Mouse (Mus musculus) E14TG2a.4 (cell line): ENCODE results near the gene Cog5.
"Not testable (repeated sequence)": the region's sequence is repeated elsewhere in the genome, so short reads cannot be mapped to it uniquely, and the experiment has no call there.

Experiments used
- H3K27me3 ChIP-seq: 2 replicates; pipeline ENCODE4 v1.6.1; 2014; ENCODE audit warnings: low read length, control low read depth; ENCODE audit not compliant: insufficient read depth
- H3K36me3 ChIP-seq: 2 replicates; pipeline ENCODE4 v1.6.1; 2014; ENCODE audit warnings: low read length, control low read depth; ENCODE audit not compliant: insufficient read depth
- H3K4me1 ChIP-seq: replicated peaks from 2 replicates; pipeline ENCODE4 v1.6.1; 2014; ENCODE audit warnings: low read depth, low read length, control low read depth
- H3K4me3 ChIP-seq: replicated peaks from 2 replicates; pipeline ENCODE4 v1.5.1; 2014; ENCODE audit warnings: mild to moderate bottlenecking, low read length
- H3K9me3 ChIP-seq: 2 replicates; pipeline ENCODE4 v1.6.1; 2014; ENCODE audit warnings: low read length, control low read depth
- CTCF ChIP-seq: conservative IDR thresholded peaks from 2 replicates; pipeline ENCODE4 v1.5.1; 2014; ENCODE audit warnings: low read length
- NANOG ChIP-seq: IDR thresholded peaks from 2 replicates; pipeline ENCODE4 v1.6.1; 2014; ENCODE audit warnings: borderline replicate concordance, low read length, mixed read lengths
- POU5F1 ChIP-seq: IDR thresholded peaks from 2 replicates; pipeline ENCODE4 v1.6.1; 2014; ENCODE audit warnings: low read length, borderline replicate concordance

The Cog5 gene

DNA sequence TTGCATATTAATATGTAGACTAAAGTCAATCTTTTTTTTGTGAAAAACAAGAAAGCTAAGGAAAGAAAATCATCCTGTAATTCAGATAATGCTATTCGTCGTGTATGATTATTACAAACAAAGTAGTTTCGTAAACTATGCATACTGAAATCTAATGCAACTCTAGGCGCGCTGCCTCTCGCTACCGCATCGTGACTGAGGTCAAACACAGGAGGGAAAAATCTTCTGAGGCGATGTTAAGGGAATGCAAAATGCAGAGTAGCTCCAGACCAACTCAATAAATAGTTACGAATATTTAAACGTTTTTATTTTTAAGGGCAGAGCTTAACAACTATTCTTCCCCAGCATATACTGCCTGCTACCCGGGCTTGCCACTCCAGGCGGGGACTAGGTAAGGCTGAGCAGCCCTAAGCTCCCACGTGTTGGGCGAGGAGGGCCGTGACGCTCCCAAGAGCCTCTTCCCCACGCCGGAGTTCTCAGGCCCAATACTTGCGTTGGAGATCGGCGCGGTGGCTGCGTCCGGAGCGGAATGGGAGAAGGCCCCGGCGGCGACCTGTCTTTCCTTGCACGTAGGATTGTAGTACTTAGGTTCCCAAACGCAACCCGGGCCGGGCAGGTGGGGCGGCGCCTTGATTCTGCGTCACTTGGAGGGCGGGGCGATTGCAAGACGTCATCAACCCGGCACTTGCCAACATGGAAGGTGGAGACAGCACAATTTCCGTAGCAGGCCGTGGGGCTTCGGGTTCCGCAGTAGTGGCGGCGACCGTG, at the start of gene Cog5, which contains the start of gene Dus4l:
Gene Cog5 (plus strand): TSS at position 673 of the 768 bp plus-strand sequence.
Gene Dus4l (minus strand): TSS at position 630 of the 768 bp plus-strand sequence.
- Histone ChIP-seq H3K36me3 (peaks cover 28% of the 10 kb centered on the region), H3K4me3 (peak within 1 kb of the TSS; percentile 97), H3K4me1 (peaks cover 10% of the 10 kb centered on the region), H3K9me3 (no peaks in the 10 kb centered on the region; the same call in 1 of the 2 replicates), H3K27me3 (no peaks in the 10 kb centered on the region)
- TF ChIP-seq NANOG: no peak
- no peak for TF ChIP-seq CTCF

GRCm38 (mm10) chr12:31604894-31605293, 49.8 kb upstream of the Cog5 start:
- 0 out of 2 replicates have a peak, but pooled peaks cover under 1% of the 10 kb centered on the region for H3K36me3 ChIP-seq
- no peaks in the 10 kb centered on the region for H3K9me3 ChIP-seq
- no peak overlapping the region for H3K4me3 ChIP-seq
- H3K27me3 ChIP-seq: no peaks in the 10 kb centered on the region
- TF ChIP-seq CTCF (no peak), NANOG (no peak), POU5F1 (no peak)
- H3K4me1 ChIP-seq: peaks cover 33% of the 10 kb centered on the region

DNA sequence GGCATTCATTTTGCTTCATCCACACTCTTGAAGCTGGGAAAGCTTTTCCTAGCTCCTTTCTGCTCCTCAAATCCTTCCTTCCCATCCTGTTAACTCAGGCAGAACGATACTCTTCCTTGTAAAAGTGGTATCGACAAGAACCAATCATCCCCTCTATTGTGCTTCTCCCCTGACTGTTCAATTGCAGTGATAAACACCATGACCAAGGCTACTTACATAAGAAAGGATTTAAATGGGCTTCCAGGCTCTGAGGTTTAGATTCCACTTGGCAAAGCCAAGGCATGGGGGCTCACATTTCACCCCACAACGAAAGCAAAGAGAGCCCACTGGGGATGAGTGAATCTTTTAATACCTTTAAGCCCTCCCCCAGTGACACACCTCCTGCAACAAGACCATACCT, 46.5 kb upstream of the Cog5 start:
- H3K36me3 ChIP-seq: no peaks in the 10 kb centered on the region
- no peaks in the 10 kb centered on the region for H3K9me3 ChIP-seq
- peaks cover 33% of the 10 kb centered on the region for H3K4me1 ChIP-seq
- H3K4me3 ChIP-seq: no peak overlapping the region
- TF ChIP-seq CTCF (no peak), NANOG (peak; percentile 98), POU5F1 (peak; percentile 68; the same call in 1 of the 2 replicates)
- no peaks in the 10 kb centered on the region for H3K27me3 ChIP-seq

DNA sequence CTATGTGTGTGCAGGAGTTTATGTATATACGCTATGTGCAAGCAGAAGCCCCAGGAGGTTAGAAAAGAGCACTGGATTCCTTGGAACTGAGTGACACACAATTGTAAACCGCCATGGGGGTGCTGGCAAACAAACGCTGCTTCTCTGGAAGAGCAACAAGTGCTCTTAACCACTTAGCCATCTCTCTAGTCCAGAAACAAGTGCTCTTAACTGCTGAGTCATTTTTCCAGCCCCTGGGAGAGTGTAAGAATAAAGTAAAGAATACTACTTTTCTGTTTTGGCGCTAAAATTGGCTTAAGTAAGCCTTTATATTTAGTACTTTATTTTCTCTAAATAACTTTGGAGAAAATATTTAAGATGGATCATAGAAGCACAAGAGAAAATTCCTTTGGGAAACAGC, 41.3 kb upstream of the Cog5 start:
- Histone ChIP-seq H3K4me3 (no peak overlapping the region), H3K9me3 (no peaks in the 10 kb centered on the region), H3K36me3 (peaks cover 12% of the 10 kb centered on the region; the same call in 1 of the 2 replicates), H3K4me1 (peaks cover 15% of the 10 kb centered on the region), H3K27me3 (no peaks in the 10 kb centered on the region)
- TF ChIP-seq NANOG (peak; percentile 9; the same call in 1 of the 2 replicates), CTCF (no peak)

DNA sequence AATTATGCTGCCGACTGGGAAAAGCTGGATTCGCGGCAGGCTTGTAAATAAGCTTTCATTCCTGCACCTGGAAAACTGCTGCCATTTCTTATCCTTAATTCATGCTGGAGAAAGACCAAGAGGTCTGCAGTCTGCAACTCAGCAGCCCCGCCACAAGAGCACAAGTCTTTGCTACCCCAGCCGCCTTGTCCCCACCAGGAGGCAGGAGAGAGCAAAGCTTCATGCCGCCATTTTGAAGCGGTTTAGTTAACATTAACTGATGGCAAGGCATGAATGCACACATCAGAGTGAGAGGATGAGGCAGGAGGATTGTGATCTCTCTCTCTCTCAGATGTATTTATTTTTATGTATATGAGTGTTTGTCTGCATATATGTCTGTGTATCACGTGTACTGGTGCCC, 34.6 kb upstream of the Cog5 start:
- no peak overlapping the region for H3K4me3 ChIP-seq
- H3K36me3 ChIP-seq: peaks cover 22% of the 10 kb centered on the region
- TF ChIP-seq CTCF: peak; percentile 72
- TF ChIP-seq POU5F1: no peak
- peaks cover 7% of the 10 kb centered on the region; the same call in 1 of the 2 replicates for H3K4me1 ChIP-seq
- no peaks in the 10 kb centered on the region for H3K27me3 ChIP-seq
- no peaks in the 10 kb centered on the region for H3K9me3 ChIP-seq

GRCm38 (mm10) chr12:31625016-31625415, 29.7 kb upstream of the Cog5 start:
- Histone ChIP-seq H3K4me3 (no peak overlapping the region), H3K9me3 (no peaks in the 10 kb centered on the region), H3K36me3 (peaks cover 45% of the 10 kb centered on the region), H3K27me3 (no peaks in the 10 kb centered on the region), H3K4me1 (peaks cover 6% of the 10 kb centered on the region; the same call in 1 of the 2 replicates)
- TF ChIP-seq NANOG (no peak), POU5F1 (no peak), CTCF (no peak)

GRCm38 (mm10) chr12:31628396-31628795, 26.3 kb upstream of the Cog5 start:
- H3K4me1 ChIP-seq: peaks cover 14% of the 10 kb centered on the region; the same call in 1 of the 2 replicates
- peaks cover 43% of the 10 kb centered on the region for H3K36me3 ChIP-seq
- not testable (repeated sequence) for H3K9me3 ChIP-seq, H3K27me3 ChIP-seq, H3K4me3 ChIP-seq

DNA sequence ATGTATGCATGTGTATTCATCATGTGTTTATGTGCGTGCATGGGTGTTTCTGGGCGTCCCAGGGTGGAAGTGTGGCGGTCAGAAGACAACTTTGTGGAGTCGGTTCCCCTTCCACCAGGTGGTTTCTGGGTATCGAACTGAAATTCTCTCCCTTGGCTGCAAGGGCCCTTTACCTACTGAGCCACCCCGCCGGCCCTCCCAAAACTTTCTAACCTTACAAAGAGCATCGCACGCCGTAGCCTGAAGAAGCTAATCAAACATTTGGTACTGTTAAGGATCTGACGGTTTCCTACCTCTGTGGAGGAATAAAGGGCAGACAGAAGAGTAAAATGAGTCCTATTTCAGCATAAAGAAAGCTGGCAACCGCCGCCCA, 20.7 kb upstream of the Cog5 start:
- H3K9me3 ChIP-seq: no peaks in the 10 kb centered on the region
- H3K4me1 ChIP-seq: peaks cover 26% of the 10 kb centered on the region
- peak overlapping the region; percentile 78 for H3K4me3 ChIP-seq
- no peak for TF ChIP-seq CTCF
- peaks cover 9% of the 10 kb centered on the region for H3K36me3 ChIP-seq
- H3K27me3 ChIP-seq: peaks cover 9% of the 10 kb centered on the region
